Mouse (Mus musculus): ENCODE data around the gene Wdr83os.
A peak's percentile ranks its signal among the peaks of the same experiment; 100 is the strongest.
"Not testable (repeated sequence)": the region's sequence is repeated elsewhere in the genome, so short reads cannot be mapped to it uniquely, and the experiment has no call there.

Gene Wdr83os

GRCm38 (mm10) chr8:85119052-85119981, 38.8 kb downstream of the Wdr83os start:
- peak; percentile 81 to 91 for DNase-seq (ENCODE audit: low spot score in 2 of 2)

GRCm38 (mm10) chr8:85120251-85120650, 39.7 kb downstream of the Wdr83os start:
- not testable (repeated sequence) for DNase-seq (ENCODE audit: low spot score in 2 of 2)

- no peak for DNase-seq (ENCODE audit: low spot score in 2 of 2)
Measured at GRCm38 (mm10) chr8:85122995-85123394, 42.5 kb downstream of the Wdr83os start, which contains the start of gene Zfp791. Zfp791 (minus strand) TSS chr8:85123095.

- no peak for DNase-seq (ENCODE audit: low spot score in 2 of 2)
Measured at GRCm38 (mm10) chr8:85123691-85124090, 43.2 kb downstream of the Wdr83os start.

Measured in urinary bladder, adult 18-20 months (tissue).